Mouse (Mus musculus) liver, postnatal 0 days (tissue): ENCODE results near the gene Siglec1. TPM values are rescaled to one million over a fixed set of nuclear protein-coding genes. Genes with fewer than 3 reads are reported as not detected.

Experiments
- ATAC-seq: fragments of 200-750 bp; cut with Nextera tagmentation; 2 replicates; pipeline ENCODE4 v1.8.0; 2017; ENCODE audit warnings: mild to moderate bottlenecking, moderate library complexity
- DNase-seq: peaks from one replicate; pipeline ENCODE4 v3.0.0-alpha.2; 2016
- H3K27ac ChIP-seq: fragments of 300-500 bp; sonication (generic); 2 replicates; pipeline ENCODE4 v1.5.1; 2014; ENCODE audit warnings: antibody characterized with exemption, moderate library complexity, mild to moderate bottlenecking, low read depth
- H3K27me3 ChIP-seq: fragments of 300-500 bp; sonication (generic); 2 replicates; pipeline ENCODE4 v1.6.1; 2014; ENCODE audit warnings: low read length, control low read depth, mixed read lengths; ENCODE audit not compliant: insufficient read depth
- H3K36me3 ChIP-seq: fragments of 300-500 bp; sonication (generic); replicated peaks from 2 replicates; pipeline ENCODE4 v1.6.1; 2014; ENCODE audit warnings: mild to moderate bottlenecking, control low read depth, low read length, moderate library complexity, mixed read lengths; ENCODE audit not compliant: insufficient read depth
- H3K4me1 ChIP-seq: fragments of 300-500 bp; sonication (generic); 2 replicates; pipeline ENCODE4 v1.6.1; 2014; ENCODE audit warnings: antibody characterized with exemption, mild to moderate bottlenecking, control low read depth; ENCODE audit not compliant: insufficient read depth
- H3K4me2 ChIP-seq: fragments of 300-500 bp; sonication (generic); 2 replicates; pipeline ENCODE4 v1.6.1; 2014; ENCODE audit warnings: low read depth, mild to moderate bottlenecking, low read length, moderate library complexity, mixed read lengths
- H3K4me3 ChIP-seq: fragments of 300-500 bp; sonication (generic); 2 replicates; pipeline ENCODE4 v1.5.1; 2014; ENCODE audit warnings: low read depth, low read length
- H3K9ac ChIP-seq: fragments of 300-500 bp; sonication (generic); replicated peaks from 2 replicates; pipeline ENCODE4 v1.6.1; 2014; ENCODE audit warnings: mild to moderate bottlenecking, moderate library complexity
- H3K9me3 ChIP-seq: fragments of 300-500 bp; sonication (generic); 2 replicates; pipeline ENCODE4 v1.6.1; 2016; ENCODE audit warnings: mild to moderate bottlenecking, control low read depth, low read length, mixed read lengths
- CTCF ChIP-seq: sonication (generic); IDR thresholded peaks from 2 replicates; pipeline ENCODE4 v1.5.1; 2016; ENCODE audit warnings: antibody characterized with exemption, low read depth
- EP300 ChIP-seq: IDR thresholded peaks from 2 replicates; pipeline ENCODE4 v1.6.1; 2016; ENCODE audit warnings: antibody characterized with exemption, low read depth, mild to moderate bottlenecking
- WGBS: fragments of 180-500 bp; shearing (Covaris S2); extraction: QIAGEN DNeasy Blood & Tissue Kit; methylation state at CpG from one replicate; pipeline ENCODE4 v1.1.7; 2014; ENCODE audit not compliant: insufficient replicate concordance; 5-methylcytosine and 5-hydroxymethylcytosine counted together
- polyA plus RNA-seq: library from polyadenylated mRNA; unstranded; fragments of >200 nt; fragmentation: Nextera tagmentation; extraction: Ambion mirVana; gene quantifications from 2 replicates; pipeline ENCODE4 v1.2.1, GENCODE M21; 2015

The Siglec1 gene
- polyA plus RNA-seq, 1 experiment from 2014 or later: 2.0 TPM

DNA sequence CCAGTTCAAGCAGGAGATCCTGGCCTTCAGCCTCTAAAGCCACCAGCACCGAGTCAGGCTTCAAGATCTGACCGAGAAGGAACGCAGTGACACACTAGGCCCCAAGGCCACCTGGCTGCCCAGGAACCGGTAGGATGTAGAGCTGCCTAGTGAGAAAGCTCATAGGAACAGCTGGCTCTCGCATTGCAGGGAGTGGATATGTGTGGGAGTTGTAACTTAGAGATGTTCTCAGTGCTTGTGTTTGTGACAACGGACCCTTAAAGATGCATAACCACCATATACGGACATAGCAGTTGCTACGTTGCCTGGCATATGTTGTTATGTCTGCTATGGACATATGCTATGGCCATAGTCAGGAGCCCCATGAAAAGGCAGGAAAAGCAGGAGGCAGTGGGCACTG lies 27.9 kb downstream of the Siglec1 start:
- Histone ChIP-seq H3K9ac (no peak overlapping the region), H3K9me3 (no peaks in the 10 kb centered on the region), H3K4me3 (no peak overlapping the region), H3K4me1 (peaks cover 13% of the 10 kb centered on the region), H3K4me2 (no peak overlapping the region), H3K27ac (no peak overlapping the region), H3K27me3 (peaks cover 48% of the 10 kb centered on the region), H3K36me3 (no peaks in the 10 kb centered on the region)
- DNase-seq: no peak
- 82% methylated on average over 8 of the region's 8 CpGs for WGBS
- no peak for ATAC-seq
- TF ChIP-seq EP300: no peak
- no peak for TF ChIP-seq CTCF

DNA sequence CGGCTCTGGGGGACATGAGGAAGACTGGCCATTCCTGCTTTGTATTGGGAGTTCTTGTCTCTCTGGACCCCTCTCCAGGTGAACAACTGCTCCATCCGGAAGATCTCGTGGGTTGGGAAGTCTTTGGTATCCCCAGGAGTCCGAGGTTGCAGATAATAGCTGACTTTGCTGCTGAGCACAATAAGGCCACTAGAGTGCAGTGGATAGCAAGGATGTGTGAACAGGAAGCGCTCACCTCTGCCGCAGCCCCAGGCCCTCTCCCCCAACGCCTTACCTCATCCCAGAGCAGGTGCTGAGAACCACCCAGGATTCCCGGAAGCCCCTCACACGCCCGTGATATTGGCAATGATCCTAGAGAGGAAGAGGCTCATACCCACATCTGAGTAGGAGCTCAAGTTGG lies 30.4 kb downstream of the Siglec1 start:
- Histone ChIP-seq H3K4me2 (peak overlapping the region; percentile 15), H3K36me3 (no peaks in the 10 kb centered on the region), H3K4me3 (no peak overlapping the region), H3K9ac (no peak overlapping the region), H3K27me3 (peaks cover 49% of the 10 kb centered on the region), H3K9me3 (no peaks in the 10 kb centered on the region), H3K4me1 (peaks cover 19% of the 10 kb centered on the region), H3K27ac (no peak overlapping the region)
- DNase-seq: peak; percentile 35
- ATAC-seq: no peak
- 4% methylated on average over 10 of the region's 10 CpGs for WGBS
- TF ChIP-seq EP300 (no peak), CTCF (peak; percentile 72)

DNA sequence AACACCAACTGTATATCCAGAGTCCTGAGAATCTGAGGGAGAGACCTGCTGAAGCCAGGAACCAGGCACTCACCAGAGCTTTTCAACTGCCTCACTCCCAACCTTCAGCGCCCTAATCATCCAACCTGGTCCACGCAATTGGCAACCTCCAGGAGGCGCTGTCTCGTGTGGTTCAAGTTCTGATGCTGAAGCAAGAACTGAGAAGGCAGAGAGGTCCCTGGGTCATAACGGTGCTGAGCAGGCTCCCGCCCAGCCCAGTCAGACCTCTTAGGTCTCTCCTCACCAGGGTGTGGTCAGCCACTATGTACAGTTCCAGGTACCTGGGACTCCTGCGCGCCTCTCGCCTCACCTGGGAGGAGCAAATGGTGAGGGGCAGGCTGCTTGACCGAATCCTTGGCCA lies 30.9 kb downstream of the Siglec1 start:
- Histone ChIP-seq H3K27me3 (peaks cover 47% of the 10 kb centered on the region), H3K36me3 (no peaks in the 10 kb centered on the region), H3K4me3 (no peak overlapping the region), H3K27ac (no peak overlapping the region), H3K9ac (no peak overlapping the region), H3K4me1 (peaks cover 19% of the 10 kb centered on the region), H3K9me3 (no peaks in the 10 kb centered on the region), H3K4me2 (peak overlapping the region; percentile 15)
- DNase-seq: peak; percentile 81
- ATAC-seq: peak; percentile 36
- TF ChIP-seq EP300: no peak
- peak; percentile 85 for TF ChIP-seq CTCF
- WGBS: 7% methylated on average over 10 of the region's 10 CpGs

DNA sequence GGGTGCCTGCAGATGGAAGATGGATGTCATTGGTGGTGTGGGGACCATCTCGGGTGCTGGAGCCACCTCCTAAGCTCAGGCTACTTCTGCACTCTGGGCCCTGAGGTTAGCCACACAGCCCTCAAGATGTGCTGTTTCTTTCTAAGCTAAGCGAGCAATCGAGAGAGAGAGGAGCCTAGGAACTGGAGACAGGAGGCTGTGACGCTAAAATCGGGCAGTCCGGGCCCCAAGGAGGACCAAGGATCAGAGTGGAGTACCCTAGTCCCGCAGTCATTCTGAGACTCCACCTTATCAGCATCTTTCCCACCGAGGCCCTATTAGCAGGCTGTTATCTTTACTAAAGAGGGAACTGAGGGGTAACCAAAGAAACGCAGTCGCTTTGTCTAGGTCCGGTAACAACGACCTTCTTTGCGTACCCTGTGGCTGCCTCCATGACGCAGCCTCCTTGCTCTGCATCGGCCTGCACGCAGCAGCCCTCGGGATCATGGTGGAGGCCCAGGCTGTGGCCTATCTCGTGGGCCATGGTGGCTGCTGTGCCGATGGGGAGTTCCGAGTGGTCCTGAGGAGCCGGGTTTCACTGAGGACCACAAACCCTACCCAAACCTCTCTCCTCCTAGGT lies 31.8 kb downstream of the Siglec1 start:
- Histone ChIP-seq H3K4me3 (peak overlapping the region; percentile 21), H3K9ac (no peak overlapping the region), H3K4me1 (peaks cover 19% of the 10 kb centered on the region), H3K4me2 (peak overlapping the region; percentile 55), H3K27me3 (peaks cover 47% of the 10 kb centered on the region), H3K27ac (no peak overlapping the region), H3K9me3 (no peaks in the 10 kb centered on the region), H3K36me3 (no peaks in the 10 kb centered on the region)
- no peak for TF ChIP-seq EP300
- no peak for TF ChIP-seq CTCF
- DNase-seq: no peak
- WGBS: 3% methylated on average over 21 of the region's 21 CpGs
- ATAC-seq: no peak

DNA sequence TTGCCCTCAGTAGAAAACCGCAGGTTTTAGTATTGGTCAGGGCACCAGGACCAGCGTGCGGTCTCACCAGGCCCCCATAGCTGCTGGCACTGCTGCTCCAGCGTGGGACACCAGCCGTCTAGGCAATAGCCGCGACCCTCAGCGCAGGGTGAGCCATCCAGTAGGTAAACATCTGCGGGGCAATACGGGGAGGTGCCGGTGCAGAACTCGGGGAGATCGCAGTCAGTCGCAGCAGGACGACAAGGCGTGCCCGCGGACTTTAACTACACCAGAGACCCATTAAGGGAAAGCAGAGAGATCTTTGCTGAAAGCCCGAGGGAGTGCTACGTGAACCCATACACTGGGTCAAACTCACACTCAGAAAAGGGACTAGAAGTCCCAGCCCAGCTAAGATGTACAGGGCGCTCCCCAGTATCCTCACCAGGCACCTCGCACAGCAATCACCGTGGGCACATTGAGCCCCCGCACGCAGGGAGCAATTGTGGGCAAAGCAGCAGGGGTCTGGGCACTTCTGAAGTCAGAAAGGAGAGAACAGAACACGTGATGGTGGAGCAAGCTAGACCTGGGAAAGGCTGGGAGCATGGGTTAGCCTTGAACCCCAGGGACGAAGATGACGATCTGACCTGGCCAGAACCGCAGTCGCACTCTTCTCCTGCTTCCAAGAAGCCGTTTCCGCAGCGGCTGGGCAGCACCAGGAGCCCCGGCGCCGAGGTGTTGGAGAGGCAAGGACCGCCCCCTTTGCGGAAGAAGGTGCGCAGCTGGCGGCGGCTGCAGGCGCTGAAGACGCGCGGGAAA lies 32.5 kb downstream of the Siglec1 start:
- peak overlapping the region; percentile 55 for H3K4me2 ChIP-seq
- ATAC-seq (no peak), DNase-seq (peak; percentile 29)
- H3K9ac ChIP-seq: no peak overlapping the region
- H3K27me3 ChIP-seq: peaks cover 47% of the 10 kb centered on the region
- WGBS: 3% methylated on average over 45 of the region's 45 CpGs
- H3K27ac ChIP-seq: no peak overlapping the region
- peak overlapping the region; percentile 21 for H3K4me3 ChIP-seq
- peaks cover 19% of the 10 kb centered on the region for H3K4me1 ChIP-seq
- no peak for TF ChIP-seq CTCF
- TF ChIP-seq EP300: no peak
- H3K9me3 ChIP-seq: no peaks in the 10 kb centered on the region
- no peaks in the 10 kb centered on the region for H3K36me3 ChIP-seq

DNA sequence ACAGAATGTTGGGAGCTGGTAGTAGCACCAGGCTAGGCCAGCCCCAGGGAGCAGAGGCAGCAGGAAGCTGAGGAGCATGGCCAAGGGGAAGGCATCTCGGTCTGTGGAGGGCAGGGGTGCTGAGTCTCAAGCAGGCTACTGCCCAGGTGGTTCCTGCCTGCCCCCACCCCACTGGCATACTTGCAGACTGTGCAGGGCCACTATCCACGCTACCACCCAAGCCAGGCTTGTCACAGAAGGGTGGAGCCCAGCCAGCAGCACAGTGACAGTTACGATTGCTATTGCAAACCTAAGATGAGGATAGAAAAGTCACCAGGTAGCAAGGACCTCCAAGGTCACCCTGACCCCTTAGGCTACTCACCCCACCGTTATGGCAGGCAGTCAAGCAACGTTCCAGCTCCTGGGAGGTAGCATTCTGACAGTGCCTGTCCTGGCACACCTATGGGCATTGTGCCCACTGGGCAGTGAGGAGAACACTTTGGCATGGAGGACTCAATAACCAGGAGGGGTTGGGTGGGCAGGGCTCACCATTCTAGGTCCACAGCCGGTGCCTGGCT lies 33.6 kb downstream of the Siglec1 start:
- Histone ChIP-seq H3K27ac (no peak overlapping the region), H3K9me3 (no peaks in the 10 kb centered on the region), H3K27me3 (peaks cover 47% of the 10 kb centered on the region), H3K9ac (no peak overlapping the region), H3K4me1 (peaks cover 19% of the 10 kb centered on the region), H3K4me3 (no peak overlapping the region), H3K36me3 (no peaks in the 10 kb centered on the region), H3K4me2 (0 out of 2 replicates have a peak overlapping the region, but pooled peaks have one; percentile 18)
- DNase-seq (peak; percentile 13), ATAC-seq (0 out of 2 replicates have a peak, but pooled peaks have one; percentile 28)
- 55% methylated on average over 6 of the region's 6 CpGs for WGBS
- TF ChIP-seq EP300: no peak
- no peak for TF ChIP-seq CTCF
